Mouse (Mus musculus) liver, embryonic 15.5 days (tissue): Measurements from ENCODE around the gene Adgrl3. TPM values are rescaled to one million over a fixed set of nuclear protein-coding genes. Genes with fewer than 3 reads are reported as not detected.

Experiments
- ATAC-seq: fragments of 200-750 bp; cut with Nextera tagmentation; 2 replicates; pipeline ENCODE4 v1.8.0; 2017; ENCODE audit warnings: moderate number of reproducible peaks, mild to moderate bottlenecking, moderate library complexity; ENCODE audit not compliant: insufficient read depth
- H3K27ac ChIP-seq: fragments of 300-500 bp; sonication (generic); replicated peaks from 2 replicates; pipeline ENCODE4 v1.5.1; 2015; ENCODE audit warnings: mild to moderate bottlenecking, inconsistent platforms
- H3K27me3 ChIP-seq: fragments of 300-500 bp; sonication (generic); 2 replicates; pipeline ENCODE4 v1.6.1; 2015; ENCODE audit warnings: mild to moderate bottlenecking, inconsistent platforms
- H3K36me3 ChIP-seq: fragments of 300-500 bp; sonication (generic); replicated peaks from 2 replicates; pipeline ENCODE4 v1.6.1; 2015; ENCODE audit warnings: moderate library complexity, mild to moderate bottlenecking, inconsistent platforms
- H3K4me1 ChIP-seq: fragments of 300-500 bp; sonication (generic); replicated peaks from 2 replicates; pipeline ENCODE4 v1.6.1; 2015; ENCODE audit warnings: inconsistent platforms
- H3K4me2 ChIP-seq: fragments of 300-500 bp; sonication (generic); 2 replicates; pipeline ENCODE4 v1.6.1; 2015; ENCODE audit warnings: moderate library complexity, mild to moderate bottlenecking, inconsistent platforms
- H3K4me3 ChIP-seq: fragments of 300-500 bp; sonication (generic); replicated peaks from 2 replicates; pipeline ENCODE4 v1.5.1; 2015; ENCODE audit warnings: mild to moderate bottlenecking, inconsistent platforms
- H3K9ac ChIP-seq: fragments of 300-500 bp; sonication (generic); 2 replicates; pipeline ENCODE4 v1.6.1; 2015; ENCODE audit warnings: moderate library complexity, mild to moderate bottlenecking, inconsistent platforms
- H3K9me3 ChIP-seq: fragments of 300-500 bp; sonication (generic); replicated peaks from 2 replicates; pipeline ENCODE4 v1.6.1; 2016; ENCODE audit warnings: inconsistent platforms
- WGBS: fragments of 180-500 bp; shearing (Covaris S2); methylation state at CpG from one replicate; pipeline ENCODE4 v1.1.7; 2015; ENCODE audit warnings: mixed read lengths; ENCODE audit not compliant: insufficient replicate concordance; 5-methylcytosine and 5-hydroxymethylcytosine counted together
- microRNA-seq: library from miRNA; unstranded; fragments of <30 nt; microRNA quantifications from one replicate; pipeline ENCODE4, GENCODE M21; 2016
- polyA plus RNA-seq: library from polyadenylated mRNA; unstranded; fragments of >200 nt; fragmentation: Nextera tagmentation; extraction: Ambion mirVana; gene quantifications from 2 replicates; pipeline ENCODE4 v1.2.1, GENCODE M21; 2015

Adgrl3 gene
- polyA plus RNA-seq, 1 experiment from 2014 or later, result 0.84 TPM

DNA sequence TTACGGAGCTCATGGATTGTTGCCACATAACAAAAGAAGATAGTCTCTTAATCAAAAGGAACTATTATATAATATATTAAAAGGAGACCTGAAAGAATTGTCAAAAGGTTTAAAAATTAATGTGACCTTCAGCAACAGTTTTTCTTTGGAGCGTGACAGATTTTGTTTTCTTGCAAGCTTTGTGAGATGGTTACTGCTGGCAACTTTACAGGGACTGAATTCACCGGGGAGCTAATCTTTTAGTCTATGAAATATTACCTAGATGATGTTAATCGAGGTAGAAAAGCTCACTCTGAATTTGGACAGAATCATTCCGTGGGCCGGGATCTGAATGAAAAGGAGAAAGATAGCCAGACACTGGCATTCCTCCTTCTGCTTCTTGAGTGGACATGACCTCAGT, 850.4 kb downstream of the Adgrl3 start:
- no peak for ATAC-seq
- Histone ChIP-seq H3K4me3 (no peak overlapping the region), H3K9ac (no peak overlapping the region), H3K36me3 (no peaks in the 10 kb centered on the region), H3K4me1 (no peaks in the 10 kb centered on the region), H3K4me2 (no peak overlapping the region), H3K27ac (no peak overlapping the region), H3K27me3 (no peaks in the 10 kb centered on the region), H3K9me3 (no peaks in the 10 kb centered on the region)
- WGBS, result 67% methylated on average over 6 of the region's 6 CpGs

Small RNA genes within 50 kb of the gene (microRNA-seq; reads per million reads assigned to microRNA genes)
- not detected for gene Gm22048
